Mouse (Mus musculus) CH12.LX (cell line): ENCODE data around the gene Hdac11.

Source experiments
- CTCF ChIP-seq, 2 experiments: IDR thresholded peaks in 1 of 2; conservative IDR thresholded peaks in 1 of 2; 2 replicates each; pipeline ENCODE4 v1.5.1; 2011 to 2012; ENCODE audit warnings: low read depth in 2 of 2, low read length in 2 of 2, improper control_type of control experiment in 1 of 2, inconsistent platforms in 1 of 2, mild to moderate bottlenecking in 1 of 2, moderate library complexity in 1 of 2
- E2F4 ChIP-seq: IDR thresholded peaks from 2 replicates; pipeline ENCODE4 v1.6.1; 2011; ENCODE audit warnings: low read depth, low read length, improper control_type of control experiment; ENCODE audit not compliant: insufficient replicate concordance
- MYC ChIP-seq: IDR thresholded peaks from 2 replicates; pipeline ENCODE4 v1.6.1; 2011; ENCODE audit warnings: low read depth, mild to moderate bottlenecking, improper control_type of control experiment, low read length
- POLR2A ChIP-seq: IDR thresholded peaks from 2 replicates; pipeline ENCODE4 v1.6.1; 2011; ENCODE audit warnings: low read depth, mild to moderate bottlenecking, improper control_type of control experiment, low read length
- POLR2AphosphoS2 ChIP-seq: IDR thresholded peaks from 2 replicates; pipeline ENCODE4 v1.6.1; 2011; ENCODE audit warnings: low read depth, low read length, improper control_type of control experiment
- TBP ChIP-seq: conservative IDR thresholded peaks from 2 replicates; pipeline ENCODE4 v1.6.1; 2011; ENCODE audit warnings: low read depth, low read length, improper control_type of control experiment
- TCF12 ChIP-seq: IDR thresholded peaks from 2 replicates; pipeline ENCODE4 v1.6.1; 2014; ENCODE audit warnings: low read depth, mild to moderate bottlenecking, inconsistent platforms, low read length, improper control_type of control experiment

- TF ChIP-seq CTCF (conservative IDR thresholded peaks at IDR 0.05 in 1 of 2, IDR thresholded peaks at IDR 0.05 in 1 of 2; ENCODE audit: low read depth in 2 of 2, low read length in 2 of 2) (no peak), POLR2A (no peak), POLR2AphosphoS2 (no peak), TBP (no peak), TCF12 (no peak), E2F4 (no peak), MYC (no peak)
Measured at GRCm38 (mm10) chr6:91185502-91185901, 29.0 kb downstream of the Hdac11 start.
